Mouse (Mus musculus): ENCODE data around the gene Zc4h2.

The Zc4h2 gene

DNA sequence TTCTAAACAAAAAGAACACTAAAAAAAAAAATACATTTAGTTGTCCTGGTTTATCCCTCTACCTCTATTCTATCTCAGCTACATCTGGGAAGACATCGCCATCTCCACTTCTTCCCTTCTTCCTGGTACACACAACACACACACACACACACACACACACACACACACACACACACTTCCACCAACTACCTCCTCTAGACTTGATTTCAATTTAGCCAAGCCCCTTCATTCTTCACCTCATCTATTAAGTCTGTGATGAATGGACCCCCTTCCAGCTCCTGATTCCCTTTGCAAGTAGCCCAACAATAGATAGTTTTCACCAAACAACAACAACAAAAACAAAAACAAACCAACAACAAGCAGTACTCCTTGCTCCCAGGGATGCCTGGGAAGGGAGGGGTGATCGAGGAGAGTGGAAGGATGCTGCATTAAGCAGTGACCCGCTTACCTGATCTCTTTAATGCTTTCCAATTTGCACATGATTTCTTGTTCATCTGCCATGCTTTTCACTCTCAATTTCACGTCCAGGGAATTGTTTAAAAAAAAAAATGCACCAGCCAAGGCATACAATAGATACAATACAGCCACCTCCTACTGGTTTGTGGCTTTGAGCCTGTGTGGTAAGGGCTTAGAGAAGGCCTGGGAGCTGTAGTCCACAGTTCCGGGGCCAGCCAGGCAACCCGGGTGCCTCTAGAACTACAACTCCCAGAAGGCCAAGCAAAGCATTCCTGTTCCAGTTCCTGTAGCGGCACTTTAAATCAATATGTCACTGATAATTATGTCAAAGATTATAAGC, at the start of gene Zc4h2:
Gene Zc4h2, minus strand, starts transcription at position 706 of the 796 bp plus-strand sequence.
- DNase-seq: peak; percentile 70 to 81

DNA sequence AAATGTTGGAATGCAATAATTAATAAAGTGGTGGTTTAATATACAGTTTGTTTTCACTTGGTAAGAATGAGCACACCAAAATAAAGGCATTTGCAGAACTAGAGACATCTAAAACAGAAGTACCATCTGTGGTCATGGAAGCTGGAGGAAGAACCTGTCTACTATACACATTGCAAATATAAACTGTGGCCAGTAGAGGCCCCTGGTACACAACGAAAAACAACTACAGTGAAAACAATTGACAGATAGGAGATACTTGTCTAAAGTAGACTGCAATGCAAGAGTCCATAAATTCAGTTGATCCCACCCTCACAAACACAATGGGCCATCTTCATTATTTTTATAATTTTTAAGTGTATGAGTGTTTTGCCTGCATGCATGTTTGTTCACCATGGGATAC, 28.8 kb upstream of the Zc4h2 start:
- DNase-seq: peak in 1 of 2 experiments; percentile 23

DNA sequence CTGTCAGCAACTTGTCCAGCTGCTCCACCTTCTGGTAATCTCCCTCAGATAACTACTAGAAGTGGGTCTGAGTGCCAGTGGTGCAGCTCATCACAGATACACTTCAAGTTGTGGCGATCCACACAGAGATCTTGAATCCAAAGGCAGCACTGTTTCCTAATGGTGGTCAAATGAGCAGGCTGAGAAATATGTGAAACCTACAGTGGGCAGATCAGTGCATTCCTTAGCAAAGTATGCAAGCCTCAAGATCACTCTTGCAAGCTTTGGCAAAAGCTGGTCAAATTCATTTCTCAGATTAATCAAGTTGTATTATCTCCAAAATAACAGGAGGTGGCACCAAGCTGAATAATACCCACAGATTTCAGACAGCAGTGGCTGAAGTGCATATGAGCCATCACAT, 23.9 kb upstream of the Zc4h2 start:
- DNase-seq: no peak

DNA sequence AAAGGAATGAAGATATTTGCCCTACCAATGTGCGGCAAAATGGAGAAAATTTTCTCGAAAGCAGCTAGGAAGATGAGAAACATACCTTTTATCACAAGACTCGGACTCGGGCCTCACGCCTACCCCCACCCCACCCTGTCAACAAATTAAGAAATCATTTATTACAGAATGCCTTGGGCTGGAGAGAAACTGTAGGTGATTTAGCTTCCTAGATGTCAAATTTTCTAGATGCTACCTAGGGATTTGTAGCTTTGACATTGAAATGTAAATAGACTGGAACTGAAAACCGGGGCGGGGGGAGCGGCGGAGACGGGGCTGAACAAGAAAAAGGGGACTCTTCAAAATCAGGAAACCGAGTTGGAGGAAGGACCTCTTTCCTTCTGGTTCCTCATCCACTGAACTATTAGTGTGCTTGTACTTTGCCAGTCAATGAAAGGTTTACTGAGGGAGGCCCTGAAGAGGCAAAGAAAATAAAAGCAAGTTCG, 333 bp upstream of the Zc4h2 start:
- DNase-seq: peak; percentile 43 to 45

DNA sequence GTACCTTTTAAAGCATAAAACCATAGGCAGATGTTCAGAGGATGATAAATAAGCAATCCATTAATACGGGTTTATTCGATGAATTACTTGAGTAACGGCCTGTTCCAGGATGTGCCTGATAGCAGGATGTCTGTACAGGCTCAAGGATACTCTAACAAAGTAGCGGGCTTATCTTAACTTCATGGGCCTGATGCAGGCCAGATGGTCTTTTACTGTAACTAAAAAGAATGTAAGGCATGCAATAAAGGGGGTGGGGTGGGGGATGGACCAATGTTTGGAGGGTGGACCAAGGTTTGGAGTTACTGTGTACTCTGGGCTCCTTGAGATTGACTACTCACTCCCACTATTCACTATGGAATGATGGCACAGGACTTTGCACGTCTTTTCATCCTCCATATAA, 57.7 kb downstream of the Zc4h2 start:
- DNase-seq: no peak

Data from cerebellum, postnatal 25 days (tissue).